Mouse (Mus musculus): ENCODE measurements at regions not wholly inside any gene's neighbourhood (a gene's known extent, or its start where the extent isn't known, plus 50 kb on each side); places are given as distances from the start of the nearest gene placed in this dataset.

GRCm38 (mm10) chr12:36796201-36796600 lies 312.1 kb upstream of the Meox2 start:
- H3K9me3 ChIP-seq (replicated peaks; ENCODE audit: control insufficient read depth, low read length) = no peaks in the 10 kb centered on the region
- DNase-seq (ENCODE audit: low spot score) (no peak), ATAC-seq (replicated peaks; ENCODE audit: insufficient number of reproducible peaks, low FRiP score, low TSS enrichment, low read depth) (no peak)
- H3K27ac ChIP-seq (replicated peaks; ENCODE audit: low read depth, low read length) = no peak overlapping the region
- H3K4me2 ChIP-seq (ENCODE audit: low read depth, low read length) = no peak overlapping the region
- H3K27me3 ChIP-seq (ENCODE audit: control insufficient read depth, insufficient read depth, low read length) = no peaks in the 10 kb centered on the region
- H3K9ac ChIP-seq (replicated peaks; ENCODE audit: low read length) = no peak overlapping the region
- no peak overlapping the region for H3K4me3 ChIP-seq (ENCODE audit: low read depth, low read length)
- 71% methylated on average over 4 of the region's 4 CpGs for WGBS
- H3K36me3 ChIP-seq (replicated peaks; ENCODE audit: control insufficient read depth, insufficient read depth, low read depth, low read length) = no peaks in the 10 kb centered on the region
- H3K4me1 ChIP-seq (ENCODE audit: control insufficient read depth, insufficient read depth, low read length) = no peaks in the 10 kb centered on the region

- Histone ChIP-seq H3K36me3 (replicated peaks; ENCODE audit: control insufficient read depth, insufficient read depth, low read depth, low read length) (no peaks in the 10 kb centered on the region), H3K9me3 (replicated peaks; ENCODE audit: control insufficient read depth, low read length) (no peaks in the 10 kb centered on the region), H3K4me2 (ENCODE audit: low read depth, low read length) (no peak overlapping the region), H3K27ac (replicated peaks; ENCODE audit: low read depth, low read length) (no peak overlapping the region), H3K9ac (replicated peaks; ENCODE audit: low read length) (no peak overlapping the region), H3K4me1 (ENCODE audit: control insufficient read depth, insufficient read depth, low read length) (no peaks in the 10 kb centered on the region), H3K27me3 (ENCODE audit: control insufficient read depth, insufficient read depth, low read length) (no peaks in the 10 kb centered on the region), H3K4me3 (ENCODE audit: low read depth, low read length) (no peak overlapping the region)
- DNase-seq (ENCODE audit: low spot score) (no peak), ATAC-seq (replicated peaks; ENCODE audit: insufficient number of reproducible peaks, low FRiP score, low TSS enrichment, low read depth) (no peak)
- whole genome bisulfite sequencing = 93% methylated on average over 2 of the region's 2 CpGs
Observed at GRCm38 (mm10) chr12:36817938-36818337, 290.4 kb upstream of the Meox2 start.

GRCm38 (mm10) chr12:36818852-36819251 lies 289.5 kb upstream of the Meox2 start:
- WGBS = 81% methylated on average over 3 of the region's 3 CpGs

GRCm38 (mm10) chr12:36826766-36827165 lies 281.6 kb upstream of the Meox2 start:
- no peak for ATAC-seq (replicated peaks; ENCODE audit: insufficient number of reproducible peaks, low FRiP score, low TSS enrichment, low read depth)
- DNase-seq (ENCODE audit: low spot score) = peak; percentile 35
- Histone ChIP-seq H3K4me1 (ENCODE audit: control insufficient read depth, insufficient read depth, low read length) (no peaks in the 10 kb centered on the region), H3K27ac (replicated peaks; ENCODE audit: low read depth, low read length) (no peak overlapping the region), H3K9me3 (replicated peaks; ENCODE audit: control insufficient read depth, low read length) (no peaks in the 10 kb centered on the region), H3K27me3 (ENCODE audit: control insufficient read depth, insufficient read depth, low read length) (no peaks in the 10 kb centered on the region), H3K36me3 (replicated peaks; ENCODE audit: control insufficient read depth, insufficient read depth, low read depth, low read length) (no peaks in the 10 kb centered on the region), H3K4me3 (ENCODE audit: low read depth, low read length) (no peak overlapping the region), H3K4me2 (ENCODE audit: low read depth, low read length) (no peak overlapping the region), H3K9ac (replicated peaks; ENCODE audit: low read length) (no peak overlapping the region)
- 57% methylated on average over 6 of the region's 6 CpGs for WGBS

More at GRCm38 (mm10) chr12:36818852-36819251, 289.5 kb upstream of the Meox2 start:
- no peak overlapping the region for H3K4me3 ChIP-seq (ENCODE audit: low read depth, low read length)
- no peak overlapping the region for H3K4me2 ChIP-seq (ENCODE audit: low read depth, low read length)
- H3K27ac ChIP-seq (replicated peaks; ENCODE audit: low read depth, low read length) = no peak overlapping the region
- H3K9me3 ChIP-seq (replicated peaks; ENCODE audit: control insufficient read depth, low read length) = no peaks in the 10 kb centered on the region
- no peak for ATAC-seq (replicated peaks; ENCODE audit: insufficient number of reproducible peaks, low FRiP score, low TSS enrichment, low read depth)
- H3K27me3 ChIP-seq (ENCODE audit: control insufficient read depth, insufficient read depth, low read length) = no peaks in the 10 kb centered on the region
- H3K9ac ChIP-seq (replicated peaks; ENCODE audit: low read length) = no peak overlapping the region
- no peaks in the 10 kb centered on the region for H3K4me1 ChIP-seq (ENCODE audit: control insufficient read depth, insufficient read depth, low read length)
- no peak for DNase-seq (ENCODE audit: low spot score)
- H3K36me3 ChIP-seq (replicated peaks; ENCODE audit: control insufficient read depth, insufficient read depth, low read depth, low read length) = no peaks in the 10 kb centered on the region

- Histone ChIP-seq H3K27ac (replicated peaks; ENCODE audit: low read depth, low read length) (no peak overlapping the region), H3K4me3 (ENCODE audit: low read depth, low read length) (no peak overlapping the region), H3K4me1 (ENCODE audit: control insufficient read depth, insufficient read depth, low read length) (no peaks in the 10 kb centered on the region), H3K4me2 (ENCODE audit: low read depth, low read length) (no peak overlapping the region), H3K27me3 (ENCODE audit: control insufficient read depth, insufficient read depth, low read length) (no peaks in the 10 kb centered on the region), H3K9ac (replicated peaks; ENCODE audit: low read length) (no peak overlapping the region), H3K36me3 (replicated peaks; ENCODE audit: control insufficient read depth, insufficient read depth, low read depth, low read length) (no peaks in the 10 kb centered on the region), H3K9me3 (replicated peaks; ENCODE audit: control insufficient read depth, low read length) (no peaks in the 10 kb centered on the region)
- DNase-seq (ENCODE audit: low spot score) = no peak
- no peak for ATAC-seq (replicated peaks; ENCODE audit: insufficient number of reproducible peaks, low FRiP score, low TSS enrichment, low read depth)
- 79% methylated on average over 14 of the region's 14 CpGs for WGBS
Observed at GRCm38 (mm10) chr12:36831307-36831997, 276.9 kb upstream of the Meox2 start.

GRCm38 (mm10) chr12:36842957-36843356 lies 265.4 kb upstream of the Meox2 start:
- Histone ChIP-seq H3K4me2 (ENCODE audit: low read depth, low read length) (no peak overlapping the region), H3K36me3 (replicated peaks; ENCODE audit: control insufficient read depth, insufficient read depth, low read depth, low read length) (no peaks in the 10 kb centered on the region), H3K27me3 (ENCODE audit: control insufficient read depth, insufficient read depth, low read length) (no peaks in the 10 kb centered on the region), H3K9ac (replicated peaks; ENCODE audit: low read length) (no peak overlapping the region), H3K4me1 (ENCODE audit: control insufficient read depth, insufficient read depth, low read length) (no peaks in the 10 kb centered on the region), H3K4me3 (ENCODE audit: low read depth, low read length) (no peak overlapping the region), H3K9me3 (replicated peaks; ENCODE audit: control insufficient read depth, low read length) (no peaks in the 10 kb centered on the region), H3K27ac (replicated peaks; ENCODE audit: low read depth, low read length) (no peak overlapping the region)
- ATAC-seq (replicated peaks; ENCODE audit: insufficient number of reproducible peaks, low FRiP score, low TSS enrichment, low read depth) (no peak), DNase-seq (ENCODE audit: low spot score) (no peak)
- 89% methylated on average over 1 of the region's 1 CpGs for WGBS

- no peak for DNase-seq (ENCODE audit: low spot score)
- Histone ChIP-seq H3K4me2 (ENCODE audit: low read depth, low read length) (no peak overlapping the region), H3K27me3 (ENCODE audit: control insufficient read depth, insufficient read depth, low read length) (no peaks in the 10 kb centered on the region), H3K9me3 (replicated peaks; ENCODE audit: control insufficient read depth, low read length) (no peaks in the 10 kb centered on the region), H3K4me1 (ENCODE audit: control insufficient read depth, insufficient read depth, low read length) (no peaks in the 10 kb centered on the region), H3K9ac (replicated peaks; ENCODE audit: low read length) (no peak overlapping the region), H3K4me3 (ENCODE audit: low read depth, low read length) (no peak overlapping the region), H3K36me3 (replicated peaks; ENCODE audit: control insufficient read depth, insufficient read depth, low read depth, low read length) (no peaks in the 10 kb centered on the region), H3K27ac (replicated peaks; ENCODE audit: low read depth, low read length) (no peak overlapping the region)
- ATAC-seq (replicated peaks; ENCODE audit: insufficient number of reproducible peaks, low FRiP score, low TSS enrichment, low read depth) = no peak
Observed at GRCm38 (mm10) chr12:36845130-36845529, 263.2 kb upstream of the Meox2 start.

GRCm38 (mm10) chr12:36849086-36849485 lies 259.3 kb upstream of the Meox2 start:
- no peaks in the 10 kb centered on the region for H3K27me3 ChIP-seq (ENCODE audit: control insufficient read depth, insufficient read depth, low read length)
- H3K9ac ChIP-seq (replicated peaks; ENCODE audit: low read length) = no peak overlapping the region
- DNase-seq (ENCODE audit: low spot score) (no peak), ATAC-seq (replicated peaks; ENCODE audit: insufficient number of reproducible peaks, low FRiP score, low TSS enrichment, low read depth) (no peak)
- WGBS = 90% methylated on average over 2 of the region's 2 CpGs
- no peaks in the 10 kb centered on the region for H3K4me1 ChIP-seq (ENCODE audit: control insufficient read depth, insufficient read depth, low read length)
- no peaks in the 10 kb centered on the region for H3K9me3 ChIP-seq (replicated peaks; ENCODE audit: control insufficient read depth, low read length)
- H3K36me3 ChIP-seq (replicated peaks; ENCODE audit: control insufficient read depth, insufficient read depth, low read depth, low read length) = no peaks in the 10 kb centered on the region
- H3K27ac ChIP-seq (replicated peaks; ENCODE audit: low read depth, low read length) = no peak overlapping the region
- no peak overlapping the region for H3K4me3 ChIP-seq (ENCODE audit: low read depth, low read length)
- H3K4me2 ChIP-seq (ENCODE audit: low read depth, low read length) = no peak overlapping the region

Measured in embryonic facial prominence, embryonic 11.5 days (tissue).